Mouse (Mus musculus): Measurements from ENCODE around the gene Mab21l3.
A peak's percentile ranks its signal among the peaks of the same experiment; 100 is the strongest.

Gene Mab21l3

DNA sequence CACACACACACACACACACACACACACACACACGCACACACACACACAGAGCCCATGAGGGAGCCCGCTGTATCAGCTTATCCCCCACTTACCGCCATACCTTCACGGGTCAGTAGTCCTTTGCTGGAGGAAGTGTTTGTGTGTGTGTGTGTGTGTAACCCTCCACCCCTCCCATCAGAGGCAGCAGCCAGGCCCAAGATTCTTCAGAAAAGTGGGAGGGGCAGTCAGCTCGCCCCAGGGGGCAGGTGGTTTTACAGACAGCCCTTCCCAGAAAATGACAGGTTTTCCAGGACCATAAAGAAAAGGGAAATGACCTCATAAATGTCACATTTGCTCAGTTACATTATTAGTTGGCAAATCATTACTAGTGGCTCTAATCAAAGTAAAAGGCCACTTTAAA lies at the start of gene Mab21l3:
TSS of gene Mab21l3 (minus strand) at position 144 of the 400 bp plus-strand sequence.
- DNase-seq (ENCODE audit: low read depth) = no peak

DNA sequence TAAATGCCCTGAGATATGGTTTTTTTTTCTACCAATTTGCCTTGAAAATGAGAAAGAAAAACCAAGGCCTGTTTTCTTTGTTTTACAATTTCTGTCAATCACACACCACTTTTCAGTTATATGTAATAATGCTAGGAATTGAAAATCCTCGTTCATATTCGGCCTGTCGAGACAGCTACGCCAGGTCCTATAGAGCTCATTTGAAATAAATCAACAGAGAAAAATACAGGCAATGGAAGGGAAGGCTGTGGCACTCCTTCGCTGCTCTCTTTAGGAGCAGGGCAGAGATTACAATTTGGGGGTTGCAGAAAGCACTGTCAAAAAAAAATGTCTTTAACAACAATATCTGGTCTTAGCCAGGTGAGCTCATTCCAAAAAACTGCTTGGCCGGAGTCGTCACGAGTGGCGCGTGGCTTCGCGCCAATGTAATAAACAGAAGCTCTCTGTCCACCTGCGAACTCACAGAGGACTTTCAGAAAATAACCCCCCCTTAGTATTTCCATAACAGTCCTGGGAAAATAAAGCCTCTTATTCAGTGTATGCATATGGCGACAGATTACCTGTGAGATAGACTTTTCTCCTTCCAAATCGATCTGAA lies 48.7 kb upstream of the Mab21l3 start:
- DNase-seq (ENCODE audit: low read depth) = no peak

DNA sequence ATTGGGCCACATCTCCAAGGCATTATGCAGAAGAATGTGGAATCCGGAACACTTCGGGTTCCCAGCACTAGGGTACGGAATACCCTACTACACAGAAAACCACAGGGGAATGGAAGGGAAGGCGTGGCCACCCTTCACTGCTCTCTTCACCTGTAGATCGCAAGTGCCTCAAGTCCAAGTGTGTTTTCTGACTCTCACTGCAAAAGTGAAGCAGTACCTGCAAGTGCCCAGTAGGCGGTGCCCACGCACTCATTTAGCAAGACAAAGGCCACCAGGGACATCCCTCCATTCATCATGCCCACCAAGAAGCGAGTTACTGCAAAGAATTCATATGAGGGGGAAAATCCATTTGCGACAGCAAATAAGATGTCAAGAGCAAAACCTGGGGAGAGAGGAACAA lies 48.1 kb upstream of the Mab21l3 start:
- peak; percentile 63 for DNase-seq (ENCODE audit: low read depth)

DNA sequence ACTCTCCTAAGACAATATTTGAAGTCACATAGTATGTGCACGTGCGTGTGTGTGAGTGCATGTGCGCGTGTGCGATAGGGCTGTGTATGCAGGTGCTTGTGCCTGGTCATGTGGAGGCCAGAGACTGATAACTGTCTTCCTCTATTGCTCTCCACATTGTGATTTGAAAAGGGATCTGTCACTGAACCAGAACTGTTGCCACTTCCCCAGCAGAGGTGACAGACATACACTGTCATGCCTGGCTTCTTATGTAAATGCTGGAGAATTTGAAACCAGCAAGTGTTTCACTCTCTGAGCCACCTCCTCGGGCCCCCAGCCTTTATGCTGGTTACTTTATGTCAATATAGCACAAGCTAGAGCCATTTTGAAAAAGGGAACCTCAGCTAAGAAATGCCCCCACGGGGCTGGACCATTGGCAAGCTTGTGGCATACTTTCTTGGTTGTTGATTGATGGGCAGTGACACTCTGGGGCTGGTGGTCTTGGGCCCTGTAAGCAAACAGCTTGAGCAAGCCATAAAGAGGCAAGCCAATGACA lies 46.7 kb upstream of the Mab21l3 start:
- no peak for DNase-seq (ENCODE audit: low read depth)

DNA sequence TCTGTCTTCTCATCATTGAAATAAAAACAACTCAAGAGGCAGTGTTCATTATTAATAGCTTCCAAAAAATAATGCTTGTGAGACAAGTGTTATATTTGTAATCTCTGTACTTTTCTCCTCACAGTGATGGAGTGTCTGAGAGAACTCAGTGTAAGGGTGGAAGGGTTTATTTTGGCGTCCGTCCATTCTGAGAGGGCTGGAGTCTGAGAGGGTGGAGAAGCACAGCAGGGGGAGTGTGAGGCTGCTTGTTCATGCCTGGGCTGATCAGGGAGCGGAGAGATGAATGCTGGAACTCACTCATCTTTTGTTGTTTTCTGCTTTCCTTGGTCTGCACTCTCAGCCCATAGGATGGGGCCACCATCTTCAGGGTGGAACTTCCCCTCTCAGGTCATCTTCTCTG lies 36.8 kb upstream of the Mab21l3 start:
- DNase-seq (ENCODE audit: low read depth) = no peak

DNA sequence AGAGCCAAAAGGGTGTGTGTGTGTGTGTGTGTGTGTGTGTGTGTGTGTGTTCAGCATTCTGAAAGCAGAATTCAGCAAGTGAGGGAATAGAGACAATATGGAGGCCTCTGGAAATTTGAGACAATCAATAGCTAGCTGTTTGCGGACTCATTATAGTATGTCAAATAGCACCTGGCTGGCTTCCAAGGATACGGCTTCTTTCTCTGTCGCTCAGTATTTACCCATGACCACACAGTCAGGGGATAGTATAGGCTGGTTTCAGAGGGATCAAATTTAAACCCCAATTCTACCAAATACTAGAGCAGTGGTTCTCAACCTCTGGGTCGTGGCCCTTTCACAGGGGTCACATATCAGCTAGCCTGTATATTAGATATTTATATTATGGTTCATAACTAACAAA lies 36.3 kb upstream of the Mab21l3 start:
- no peak for DNase-seq (ENCODE audit: low read depth)

DNA sequence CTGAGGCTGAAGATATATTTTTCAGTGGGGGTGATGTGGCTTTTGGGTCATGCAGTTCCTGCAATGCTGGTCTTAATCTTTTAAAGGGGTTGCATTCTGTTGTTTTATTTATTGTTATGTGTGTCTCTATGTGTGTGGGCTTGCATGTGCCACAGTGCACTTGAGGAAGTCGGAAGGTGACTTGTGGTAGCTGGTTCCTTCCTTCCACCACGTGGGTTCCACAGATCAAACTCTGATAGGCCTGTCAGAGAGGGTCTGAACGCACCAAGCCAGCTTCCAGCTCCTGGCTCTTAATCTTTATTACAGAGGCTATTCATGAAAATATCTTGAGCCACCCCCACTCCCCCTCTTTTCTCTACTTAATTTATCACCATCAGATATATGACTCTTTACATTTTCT lies 35.1 kb upstream of the Mab21l3 start:
- peak; percentile 6 for DNase-seq (ENCODE audit: low read depth)

DNA sequence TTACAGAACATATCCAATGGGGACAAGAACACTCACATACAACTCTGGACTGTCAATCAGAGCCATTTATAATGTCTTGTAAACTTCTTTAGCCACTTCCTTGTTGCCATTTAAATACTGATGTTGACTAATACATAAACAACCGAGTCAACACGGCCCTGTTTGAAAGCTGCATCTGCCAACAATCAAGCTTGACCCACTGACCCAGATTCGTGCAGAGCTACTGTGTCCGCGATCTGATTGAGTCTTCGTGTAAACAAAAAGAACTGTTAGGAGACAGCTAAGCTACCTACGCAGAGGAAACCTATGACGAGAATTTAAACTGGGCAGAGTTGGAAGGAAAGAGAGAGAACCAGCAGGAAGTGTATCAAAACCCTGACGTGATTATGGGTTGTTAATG lies 33.0 kb upstream of the Mab21l3 start:
- no peak for DNase-seq (ENCODE audit: low read depth)

DNA sequence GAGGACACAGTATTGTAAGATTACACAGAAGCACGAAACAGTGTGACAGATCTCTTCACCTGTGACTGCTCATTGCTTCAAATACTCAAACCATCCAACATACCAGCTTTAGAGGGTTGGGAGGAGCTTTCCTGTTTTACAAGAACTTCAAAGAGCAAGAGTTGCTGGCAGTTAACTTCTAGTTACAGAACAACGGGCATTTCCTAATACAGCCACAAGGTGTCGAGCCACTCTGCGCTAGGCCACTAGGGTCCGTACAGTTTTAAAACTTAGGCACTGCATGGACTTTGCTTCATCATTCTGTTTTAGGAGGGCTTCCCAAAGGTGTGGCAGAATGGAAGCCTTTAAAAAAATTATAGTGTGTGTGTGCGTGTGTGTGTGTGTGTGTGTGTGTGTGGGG lies 32.1 kb upstream of the Mab21l3 start:
- DNase-seq (ENCODE audit: low read depth) = no peak

DNA sequence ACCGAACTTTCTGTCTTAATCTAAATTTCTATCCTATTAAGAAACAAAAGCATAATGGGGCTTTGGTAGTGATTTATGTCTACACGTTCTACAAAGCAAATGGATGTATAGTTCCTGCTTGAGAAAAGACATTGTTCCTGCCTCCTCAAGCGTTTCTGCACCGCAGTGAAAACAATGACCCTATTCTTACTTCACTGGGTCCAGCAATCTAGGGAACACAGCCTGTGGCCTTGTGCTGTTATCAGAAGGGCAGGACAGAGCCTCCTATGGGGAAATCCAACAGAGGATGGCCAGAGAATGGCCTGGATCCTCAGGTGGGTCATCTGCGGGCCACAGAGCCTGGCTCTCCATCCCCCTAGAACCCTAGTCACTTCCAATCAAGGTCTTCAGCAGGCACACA lies 29.4 kb upstream of the Mab21l3 start:
- no peak for DNase-seq (ENCODE audit: low read depth)

DNA sequence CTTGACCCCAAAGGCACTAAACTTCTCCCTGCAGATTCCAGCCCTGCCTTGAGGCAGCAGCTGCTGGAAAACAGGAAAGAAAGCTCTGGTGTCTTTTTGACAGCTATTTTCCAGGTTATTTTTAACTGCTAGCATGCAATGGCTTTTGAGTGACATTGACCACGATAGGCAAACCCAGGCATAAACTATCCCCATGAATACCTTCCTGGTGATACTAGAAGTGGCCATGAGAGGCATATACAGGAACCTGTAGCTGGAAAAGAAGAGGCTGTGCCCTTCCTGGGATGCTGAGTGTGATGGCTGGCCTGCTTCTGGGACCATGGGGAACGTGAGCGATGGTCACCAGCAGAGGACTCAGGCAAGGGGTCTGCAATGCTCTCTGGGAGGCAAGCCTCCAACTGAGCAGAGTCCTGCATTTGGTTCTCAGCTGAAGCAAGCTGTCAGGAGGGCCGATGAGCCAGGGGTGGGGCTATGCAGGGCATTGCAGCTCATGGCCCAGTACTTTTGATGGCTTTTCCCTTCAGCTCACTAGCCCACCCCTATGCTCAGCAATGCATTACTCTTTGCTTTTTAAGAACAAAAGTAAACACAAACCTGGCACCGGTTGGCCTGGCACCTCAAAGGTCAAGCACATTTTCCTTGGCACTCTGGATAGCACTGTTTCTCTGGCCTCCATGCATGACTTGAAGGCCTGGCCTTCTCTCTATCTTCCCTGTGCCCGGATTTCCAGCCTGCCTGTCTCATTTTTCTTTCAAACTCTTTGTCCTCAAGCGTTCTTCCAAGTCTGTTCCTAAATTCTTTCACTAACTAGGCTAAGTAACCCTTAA lies 27.9 kb upstream of the Mab21l3 start:
- DNase-seq (ENCODE audit: low read depth) = no peak

DNA sequence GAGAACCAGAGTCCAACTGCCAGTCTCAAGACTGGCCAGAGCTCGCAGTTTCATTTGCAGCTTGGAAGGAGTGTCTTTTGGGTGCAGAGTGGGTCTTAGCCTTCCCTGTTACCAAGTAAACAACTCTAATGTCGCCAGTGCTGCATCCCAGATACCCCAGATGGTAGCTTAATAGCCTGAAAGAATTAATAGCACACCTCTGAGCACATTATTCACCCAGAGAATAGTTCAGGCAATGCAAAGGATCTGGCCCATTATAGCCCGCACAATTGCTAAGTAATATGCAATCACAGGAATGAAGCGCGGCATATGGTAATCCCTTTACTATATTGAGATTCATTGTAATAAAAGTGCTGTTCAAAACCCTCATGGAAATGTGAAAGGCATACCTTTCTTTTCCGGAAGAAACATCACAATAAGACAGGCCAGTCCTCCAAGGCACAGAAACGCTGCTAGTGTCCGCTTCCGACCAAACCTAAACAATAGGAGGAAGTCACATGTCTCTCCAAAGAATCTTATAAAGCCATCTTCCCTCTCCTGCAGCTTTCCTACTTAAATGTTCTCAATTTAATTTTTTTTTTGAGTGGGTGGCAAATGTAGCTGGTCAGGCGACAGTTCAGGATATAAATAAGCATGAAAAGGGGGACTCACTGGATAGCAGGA lies 26.6 kb upstream of the Mab21l3 start:
- no peak for DNase-seq (ENCODE audit: low read depth)

DNA sequence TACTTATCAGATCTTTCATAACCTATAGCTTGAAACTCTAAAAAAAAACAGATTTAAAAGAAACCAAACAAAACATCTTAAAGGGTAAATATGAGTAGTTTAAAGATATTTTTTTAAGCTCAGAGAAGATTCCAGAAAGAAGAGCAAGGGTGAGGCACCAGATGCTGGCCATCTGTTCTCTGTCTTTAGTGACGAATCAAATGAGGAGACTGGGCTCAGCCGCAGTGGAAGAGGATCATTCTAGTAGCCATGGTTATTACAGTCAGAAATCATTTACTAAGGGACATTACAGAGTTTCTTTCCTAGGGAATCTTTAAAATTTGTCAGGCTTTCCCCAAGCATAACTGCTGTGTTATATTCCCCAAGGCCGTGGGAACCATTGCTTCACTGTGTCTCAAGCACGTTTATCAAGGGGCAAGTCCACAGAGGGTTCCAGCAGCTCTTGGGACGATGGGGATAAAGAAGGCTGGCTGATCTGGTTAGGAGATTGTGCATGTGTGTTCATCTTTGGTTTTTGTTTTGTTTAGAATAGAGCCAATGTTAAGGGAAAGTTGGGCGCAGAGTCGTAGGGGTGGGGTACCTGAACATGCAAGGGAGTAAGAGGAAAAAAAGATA lies 24.4 kb upstream of the Mab21l3 start:
- no peak for DNase-seq (ENCODE audit: low read depth)

DNA sequence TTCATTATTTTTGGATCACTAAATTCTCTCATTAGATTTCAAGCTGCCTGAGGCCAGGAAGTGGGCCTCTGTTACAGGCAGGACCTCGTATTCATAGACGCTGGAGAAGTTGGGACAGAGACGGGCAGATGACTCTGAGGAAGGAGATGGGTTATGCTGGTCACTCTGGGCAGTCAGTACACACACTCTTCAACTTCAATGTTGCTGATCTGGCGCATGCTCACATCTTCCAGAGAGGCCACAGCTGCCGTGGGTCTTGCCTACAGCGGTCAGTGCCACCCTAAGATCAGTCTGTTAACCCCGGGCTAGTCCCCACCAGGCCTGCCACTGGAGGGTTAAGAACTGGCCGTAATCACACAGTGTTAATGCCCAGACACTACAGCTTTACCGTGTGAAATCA lies 23.2 kb upstream of the Mab21l3 start:
- no peak for DNase-seq (ENCODE audit: low read depth)

DNA sequence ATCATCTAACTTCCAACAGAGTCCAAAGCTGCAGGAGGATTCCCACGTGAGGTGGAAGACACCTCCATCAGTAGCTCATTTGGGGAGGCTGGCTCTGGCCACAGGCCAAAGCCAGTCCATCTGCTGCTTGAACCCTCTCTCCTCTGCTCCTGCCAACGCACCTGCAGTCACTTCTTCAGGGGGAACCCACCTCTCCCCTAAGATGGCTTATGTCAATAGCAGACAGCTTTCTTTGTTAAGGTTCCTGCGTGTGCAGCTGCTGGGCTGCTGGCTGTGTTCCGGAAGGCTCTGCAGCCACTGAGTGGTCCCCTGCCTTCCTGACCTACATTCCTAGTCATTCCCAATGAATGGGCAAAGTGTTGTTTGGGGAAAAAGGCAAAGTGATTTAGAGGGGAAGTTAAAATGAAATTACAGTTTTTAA lies 18.3 kb upstream of the Mab21l3 start:
- no peak for DNase-seq (ENCODE audit: low read depth)

DNA sequence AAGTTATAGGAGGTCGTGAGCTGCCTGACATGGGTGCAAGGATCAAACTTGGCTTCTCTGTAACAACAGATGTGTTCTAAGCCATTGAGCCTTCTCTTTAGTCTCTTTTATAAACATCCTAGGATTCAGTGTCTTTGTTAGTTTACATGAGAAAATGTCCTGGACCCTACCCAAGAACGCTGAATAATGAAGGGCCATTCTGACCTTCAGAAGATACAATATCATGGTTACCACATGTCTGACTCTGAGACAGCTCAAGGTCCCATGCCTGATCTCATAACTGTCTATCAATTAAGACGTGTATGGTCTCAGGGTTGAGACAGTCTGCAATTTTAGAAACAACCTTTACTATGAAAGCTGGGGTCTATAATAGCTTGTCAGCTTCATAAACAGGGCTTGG lies 13.1 kb upstream of the Mab21l3 start:
- DNase-seq (ENCODE audit: low read depth) = no peak

DNA sequence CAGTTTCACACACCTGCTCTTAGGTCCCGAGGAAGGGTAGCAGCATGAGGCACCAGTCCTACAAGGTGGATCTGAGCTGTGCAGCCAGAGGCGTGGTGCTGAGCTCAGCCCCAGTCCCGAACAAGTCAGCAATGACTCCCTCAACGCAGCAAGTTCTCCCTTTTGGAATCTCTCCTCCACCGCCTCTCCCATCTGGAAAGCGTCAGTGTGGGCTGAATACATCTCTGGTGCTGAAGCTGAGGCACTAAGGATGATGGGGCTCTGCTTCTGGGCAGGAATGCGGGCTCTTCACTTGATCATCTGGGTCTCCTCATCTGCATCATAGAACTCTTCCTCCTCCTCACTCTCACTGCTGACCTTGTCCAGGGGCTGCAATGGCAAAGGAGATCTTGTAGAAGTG lies 11.4 kb upstream of the Mab21l3 start:
- no peak for DNase-seq (ENCODE audit: low read depth)

DNA sequence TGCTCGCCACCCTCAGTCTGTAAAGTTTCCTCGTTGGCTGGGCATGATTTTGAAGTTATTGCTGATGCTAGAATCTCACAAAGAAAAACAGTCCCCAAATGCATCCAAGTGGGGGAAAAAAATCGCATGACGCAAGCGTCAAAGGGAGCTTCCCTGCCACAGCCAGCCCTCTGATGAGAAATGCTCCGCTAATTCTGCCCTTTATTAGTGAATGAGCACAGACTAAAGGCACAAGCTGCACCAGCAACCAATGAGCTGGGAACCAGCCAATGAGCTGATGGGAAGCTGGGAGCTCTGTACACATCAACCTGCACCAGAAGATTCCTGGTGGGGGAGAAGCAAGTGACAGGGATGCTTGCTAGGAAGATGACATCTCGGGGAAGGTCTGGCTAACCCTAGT lies 11.0 kb upstream of the Mab21l3 start:
- DNase-seq (ENCODE audit: low read depth) = no peak

DNA sequence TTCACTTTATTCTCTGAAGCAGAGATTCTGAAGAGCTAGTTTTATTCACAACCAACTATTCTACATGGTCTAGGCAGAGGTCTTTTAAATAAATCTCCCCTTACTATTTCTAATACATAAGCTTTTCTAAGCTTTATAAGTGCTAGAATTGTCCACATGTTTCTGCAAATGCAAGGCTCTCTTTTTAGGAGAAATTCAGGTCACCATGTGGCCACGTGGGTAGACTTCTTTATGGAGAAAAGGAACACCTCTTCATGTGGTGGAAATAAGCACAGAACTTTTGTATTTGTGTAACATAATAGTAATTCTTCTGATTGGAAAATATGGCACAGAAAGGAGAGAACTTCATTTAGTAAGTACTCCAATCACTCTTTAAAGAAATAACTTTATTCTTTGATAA lies 5.3 kb upstream of the Mab21l3 start:
- DNase-seq (ENCODE audit: low read depth) = no peak

DNA sequence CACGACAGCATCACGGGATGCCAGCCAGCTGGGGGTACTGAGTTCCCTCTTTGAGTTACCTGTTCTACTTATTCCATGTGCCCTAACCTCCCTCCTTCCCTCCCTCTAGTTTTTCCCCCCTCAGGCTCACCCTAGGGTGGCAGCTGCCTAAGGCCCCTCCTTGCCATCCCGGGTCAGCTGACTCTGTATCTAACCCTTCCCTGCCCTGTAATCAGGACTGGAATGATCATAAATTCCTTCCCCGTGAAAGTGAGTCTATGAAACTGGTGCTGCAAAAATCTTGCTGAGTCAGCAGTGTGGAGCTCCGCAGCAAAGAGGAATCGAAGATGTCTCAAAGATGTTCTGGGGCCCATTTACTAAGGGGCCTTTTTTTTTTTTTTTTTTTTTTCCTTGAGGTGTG lies 2.6 kb upstream of the Mab21l3 start:
- no peak for DNase-seq (ENCODE audit: low read depth)

DNA sequence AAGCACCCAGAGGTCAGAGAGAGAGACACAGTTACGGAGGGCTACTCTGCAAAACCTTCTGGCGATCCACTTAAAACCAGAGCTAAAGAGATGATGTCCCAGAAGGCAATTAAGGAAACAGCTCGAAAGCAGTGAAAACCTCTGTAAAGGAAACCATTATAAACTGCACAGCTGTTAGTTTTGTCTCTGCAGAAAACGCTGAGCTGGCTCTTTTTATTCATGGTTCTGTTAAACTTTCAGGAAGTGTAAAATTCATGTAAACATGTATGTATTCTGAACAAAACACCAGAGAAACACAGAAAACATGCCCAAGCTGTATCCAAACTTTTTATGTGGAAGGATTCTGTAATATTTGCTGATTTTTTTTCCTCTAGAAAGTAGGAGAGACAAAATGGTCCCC lies 2.7 kb downstream of the Mab21l3 start:
- DNase-seq (ENCODE audit: low read depth) = no peak

DNA sequence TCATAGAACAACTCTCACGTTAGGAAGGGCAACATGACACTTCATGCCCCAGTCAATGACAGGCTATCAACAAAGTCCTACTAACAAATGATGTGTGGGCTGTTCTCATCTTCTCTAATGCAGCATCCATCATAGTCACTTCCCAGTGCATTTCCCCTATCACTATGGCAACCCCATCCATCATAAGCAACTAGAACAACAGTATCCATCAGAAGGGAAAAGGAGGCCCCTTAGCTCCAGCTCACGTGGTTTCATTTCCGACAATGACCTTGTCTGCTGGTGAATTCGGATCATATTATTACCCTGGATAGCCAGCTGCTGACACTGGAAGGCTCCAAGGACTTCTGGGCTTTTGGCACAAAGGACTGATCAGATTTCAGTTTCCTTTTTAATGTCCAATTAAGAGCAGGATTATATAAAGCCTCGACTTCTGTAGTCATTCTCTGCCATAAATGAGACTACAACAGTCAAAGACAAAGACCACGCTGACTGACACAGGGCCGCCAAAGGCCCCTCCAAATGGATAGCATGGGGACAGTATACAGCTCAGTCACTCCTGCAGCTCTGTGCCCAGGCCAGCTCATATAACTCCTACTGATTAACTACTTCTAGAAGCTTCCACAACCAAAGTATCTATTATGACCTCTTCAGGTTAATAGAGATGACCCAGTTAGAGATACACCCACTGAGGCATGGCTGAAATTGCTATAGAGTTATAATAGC lies 6.2 kb downstream of the Mab21l3 start:
- no peak for DNase-seq (ENCODE audit: low read depth)
